Mouse (Mus musculus) embryo, embryonic 10 days (tissue): ENCODE measurements around the gene Tex35.

Experiments
- DNase-seq: peaks from one replicate; pipeline ENCODE4 v3.0.0-alpha.2; 2015; ENCODE audit warnings: low spot score

Gene Tex35

DNA sequence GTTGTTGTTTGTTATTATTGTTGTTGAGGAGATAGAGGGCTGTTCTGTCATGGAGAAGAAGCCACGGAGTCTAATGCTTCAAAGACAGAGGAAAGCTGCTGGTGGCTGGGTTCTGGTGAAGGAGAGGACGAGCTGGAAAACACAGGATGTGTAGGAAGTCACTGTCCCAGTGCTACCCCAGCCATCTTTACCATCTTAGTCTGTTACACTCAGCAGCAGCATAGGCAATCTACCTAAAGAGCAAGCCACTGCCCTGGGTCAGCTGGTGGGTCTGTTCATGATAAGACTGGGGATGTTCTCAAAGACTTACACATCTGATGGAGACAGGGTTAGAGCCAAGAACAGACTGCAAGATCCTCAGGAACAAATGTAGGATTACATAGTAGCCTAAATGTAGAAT is 58.6 kb downstream of the Tex35 start:
- DNase-seq = no peak
